Mouse (Mus musculus): Measurements from ENCODE around the gene Carm1.
"Not testable (repeated sequence)": the region's sequence is repeated elsewhere in the genome, so short reads cannot be mapped to it uniquely, and the experiment has no call there.

Carm1 gene

DNA sequence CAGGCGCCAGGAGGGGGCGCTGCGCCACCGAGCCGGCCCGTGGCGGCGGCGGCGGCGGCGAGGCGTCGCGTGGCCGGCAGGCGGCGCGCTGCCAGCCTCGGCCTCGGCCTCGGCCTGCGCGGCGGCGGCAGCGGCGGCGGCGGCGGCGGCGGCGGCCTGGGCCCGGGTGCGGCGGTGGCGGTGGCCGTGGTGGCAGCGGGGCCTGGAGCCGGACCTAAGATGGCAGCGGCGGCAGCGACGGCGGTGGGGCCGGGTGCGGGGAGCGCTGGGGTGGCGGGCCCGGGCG is at the start of gene Carm1:
TSS of gene Carm1 (plus strand) at position 106 of the 286 bp plus-strand sequence.
- DNase-seq (ENCODE audit: low spot score in 2 of 2): no peak

DNA sequence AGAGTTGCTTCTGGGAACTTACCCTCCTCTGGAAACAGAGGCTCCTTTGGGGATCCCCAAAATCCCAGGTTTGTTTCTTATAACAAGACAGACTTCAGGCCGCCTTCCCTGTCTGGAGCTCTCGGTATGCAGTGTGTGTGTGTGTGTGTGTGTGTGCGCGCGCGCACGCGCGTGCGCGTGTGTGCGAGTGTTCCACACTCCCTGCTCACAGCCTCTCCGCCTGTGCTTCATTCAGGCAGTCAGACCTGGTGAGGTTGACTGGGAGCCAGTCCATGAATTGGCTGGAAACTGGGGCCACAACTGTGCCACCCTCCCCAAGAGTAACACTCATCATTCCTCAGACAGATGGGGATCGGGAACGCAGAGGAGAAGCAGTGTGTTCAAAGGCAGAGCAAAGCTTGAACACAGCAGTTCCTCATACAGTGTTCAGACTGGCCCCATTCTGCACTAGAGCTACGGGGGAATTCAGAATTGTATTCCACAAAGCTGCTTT is 49.6 kb upstream of the Carm1 start:
- no peak for DNase-seq (ENCODE audit: low spot score in 2 of 2)

DNA sequence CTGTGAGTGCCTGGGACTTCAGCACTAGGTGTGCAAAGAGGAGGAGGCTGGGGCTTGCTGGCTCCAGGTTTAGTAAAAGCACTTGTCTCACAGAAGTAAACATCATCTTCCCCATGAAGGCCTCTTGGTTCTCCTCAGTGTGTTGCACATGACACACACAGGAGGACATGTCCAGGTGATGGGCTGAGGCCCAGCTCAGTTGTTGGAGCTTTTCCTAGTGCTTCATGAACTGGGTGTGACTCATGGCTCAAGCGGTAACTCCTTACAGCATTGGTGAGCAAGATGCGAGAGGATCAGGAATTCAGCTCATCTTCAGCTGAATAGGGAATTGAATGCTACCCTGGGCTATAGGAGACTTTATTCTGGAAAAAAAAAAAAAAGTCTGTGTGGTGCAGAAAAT is 49.0 kb upstream of the Carm1 start:
- DNase-seq (ENCODE audit: low spot score in 2 of 2): no peak

DNA sequence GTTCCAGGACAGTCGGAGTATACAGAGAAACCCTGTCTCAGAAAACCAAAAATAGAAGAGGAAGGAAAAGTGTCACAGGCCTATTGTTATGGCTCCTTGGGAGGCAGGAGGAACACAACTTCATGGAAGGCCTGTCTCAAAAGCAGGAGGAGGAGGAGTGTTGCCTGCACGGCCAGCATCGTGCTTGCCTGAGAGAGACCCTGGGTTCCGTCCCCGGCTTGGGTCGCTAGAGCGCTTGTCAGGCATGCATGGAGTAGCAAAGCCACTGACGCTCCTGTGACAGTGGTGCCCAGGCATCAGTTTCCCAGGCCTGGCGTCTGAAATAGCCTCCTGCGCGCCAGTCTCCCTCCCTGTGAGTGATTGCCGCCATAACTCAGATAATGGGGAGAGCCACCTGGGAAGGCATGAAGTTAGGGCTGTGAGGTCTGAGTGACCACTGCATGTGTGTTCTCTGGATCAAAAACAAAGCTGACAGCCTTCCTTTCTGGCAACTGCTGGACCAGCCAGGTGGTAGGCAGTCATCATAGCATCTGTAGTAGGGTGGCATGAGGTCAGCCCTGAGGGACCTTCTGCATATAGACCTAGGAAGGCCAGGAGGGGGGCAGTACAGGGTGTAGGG is 48.3 kb upstream of the Carm1 start:
- no peak for DNase-seq (ENCODE audit: low spot score in 2 of 2)

DNA sequence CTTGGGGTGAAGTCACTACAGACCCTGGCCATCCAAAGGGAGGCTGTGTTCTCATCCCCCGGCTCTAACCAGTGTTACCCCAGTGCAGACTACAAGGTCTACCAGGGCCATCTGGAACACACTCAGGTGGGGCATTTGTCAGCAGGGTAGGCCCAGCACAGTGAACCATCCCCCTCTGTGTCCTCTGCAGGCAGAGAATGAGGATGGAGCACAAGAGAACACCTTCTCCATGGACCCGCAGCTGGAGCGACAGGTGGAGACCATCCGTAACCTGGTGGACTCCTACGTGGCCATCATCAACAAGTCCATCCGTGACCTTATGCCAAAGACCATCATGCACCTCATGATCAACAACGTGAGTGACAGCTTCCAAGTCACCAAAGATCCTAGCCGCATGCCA is 43.3 kb upstream of the Carm1 start:
- DNase-seq (ENCODE audit: low spot score in 2 of 2): no peak

DNA sequence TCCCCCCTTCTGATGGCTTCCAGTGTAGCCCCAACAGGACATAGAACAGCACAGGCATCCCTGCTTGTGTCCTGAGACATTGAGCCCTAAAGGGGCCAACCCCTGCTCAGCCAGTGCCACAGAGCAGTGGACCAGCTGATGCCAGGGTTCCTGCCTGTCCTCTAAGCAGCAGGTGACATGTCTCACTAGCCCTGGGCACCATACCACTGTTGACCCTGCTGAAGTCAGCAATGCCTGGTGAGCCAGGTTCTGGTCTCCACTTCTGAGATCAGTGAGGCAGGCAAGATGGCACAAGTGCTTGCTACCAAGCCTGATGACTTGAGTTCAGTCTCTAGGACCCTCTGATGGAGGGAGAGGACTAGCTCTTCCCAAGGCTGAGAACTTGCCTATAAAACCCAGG is 40.9 kb upstream of the Carm1 start:
- no peak for DNase-seq (ENCODE audit: low spot score in 2 of 2)

DNA sequence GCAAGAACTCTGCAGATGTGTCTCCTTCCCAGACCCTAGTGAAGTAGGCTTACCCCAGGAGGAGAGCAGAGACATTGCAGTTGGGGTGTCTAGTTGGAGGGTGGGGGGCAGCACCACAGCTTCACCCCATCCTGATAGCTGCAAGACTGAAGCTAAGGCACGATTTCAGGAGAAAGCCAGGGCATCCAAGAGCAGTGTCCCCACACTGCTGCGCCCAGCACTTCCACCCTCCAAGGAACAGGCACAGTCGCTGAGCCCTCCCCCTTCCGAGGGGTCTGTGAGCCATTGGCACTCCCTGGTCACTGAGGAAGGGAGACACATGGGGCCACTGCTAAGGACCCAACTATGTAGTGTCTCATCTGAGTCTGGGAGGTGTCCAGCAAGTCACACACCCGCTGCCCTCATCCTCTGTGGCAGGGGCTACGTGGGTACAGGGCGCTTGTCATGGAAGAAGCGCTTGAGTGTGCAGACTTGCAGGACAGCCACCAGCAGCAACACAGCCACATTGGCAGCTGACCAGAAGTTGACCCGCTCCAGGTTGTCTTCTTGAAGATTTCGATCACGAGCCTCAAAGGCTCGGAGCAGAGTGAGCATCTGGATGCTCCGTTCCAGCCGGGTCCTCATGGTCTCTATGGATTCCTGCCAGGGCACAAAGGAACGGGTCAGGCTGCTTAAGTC is 38.8 kb upstream of the Carm1 start:
- no peak for DNase-seq (ENCODE audit: low spot score in 2 of 2)

DNA sequence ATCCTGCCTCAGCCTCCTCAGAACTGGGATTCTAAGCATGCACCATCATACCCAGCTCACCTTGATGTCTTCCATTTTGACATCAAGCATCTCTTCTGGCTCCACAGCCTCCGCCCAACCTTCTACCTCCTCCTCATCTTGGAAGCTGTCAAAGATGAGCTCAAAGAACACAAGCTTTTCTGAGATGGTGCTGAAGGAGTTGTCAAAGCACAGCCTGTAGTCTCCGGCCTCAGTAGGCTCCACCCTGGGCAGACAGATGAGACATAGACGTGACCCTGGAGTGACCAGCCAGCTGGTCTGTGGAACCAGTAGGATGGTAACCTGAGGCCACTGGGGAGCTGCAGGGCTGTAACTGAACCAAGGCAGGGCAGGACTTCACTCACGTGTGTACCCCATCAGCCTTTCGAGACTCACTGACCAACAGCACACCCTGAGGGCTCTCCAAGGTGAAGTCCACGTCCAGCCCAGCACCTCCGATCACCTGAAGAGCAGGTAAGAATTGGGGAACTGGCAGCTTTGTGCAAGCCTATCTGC is 37.8 kb upstream of the Carm1 start:
- no peak for DNase-seq (ENCODE audit: low spot score in 2 of 2)

DNA sequence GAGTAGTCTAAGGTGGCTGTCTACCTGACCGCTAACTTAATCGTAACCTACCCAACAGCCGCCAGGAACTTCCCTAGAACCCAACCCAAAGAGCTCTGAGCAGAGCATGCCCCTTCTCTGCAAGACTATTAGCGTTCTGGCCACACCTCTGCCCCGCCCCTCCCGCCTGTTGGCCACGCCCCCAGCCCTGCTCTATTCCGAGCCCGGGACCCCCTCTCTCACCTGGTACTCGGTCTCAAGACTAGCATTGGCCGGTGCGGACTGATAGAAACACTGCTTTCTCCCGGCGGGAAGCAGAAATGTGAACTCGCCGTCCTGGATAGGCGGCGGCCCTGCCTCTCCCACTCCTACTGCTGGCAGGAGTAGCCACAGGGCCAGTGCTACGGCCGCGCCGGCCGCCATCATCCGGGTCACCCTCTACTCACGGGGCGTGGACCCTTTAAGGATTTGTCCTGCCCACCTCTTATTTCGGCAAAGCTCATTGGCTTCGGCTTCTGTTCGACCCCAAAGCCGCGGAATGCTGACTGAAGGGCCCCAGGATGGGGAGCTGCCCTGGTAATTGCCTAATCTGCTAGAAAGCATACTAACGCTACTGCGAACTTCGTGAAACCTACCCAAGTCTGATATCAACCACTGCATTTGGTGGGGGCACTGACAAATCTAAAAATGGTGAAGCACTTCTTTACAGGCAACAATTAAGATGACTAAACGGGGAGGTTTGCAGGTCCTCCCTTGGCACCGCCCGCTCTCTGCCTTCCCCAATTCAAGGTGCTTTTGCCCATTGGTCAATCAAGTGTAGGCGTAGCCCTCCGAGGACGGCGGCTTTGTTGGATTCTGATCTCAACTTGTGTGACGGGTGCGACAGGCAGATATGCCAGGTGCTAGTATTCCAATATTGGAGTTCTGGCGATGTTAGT is 36.7 kb upstream of the Carm1 start, which contains the start of gene Tmed1:
TSS of gene Tmed1 (minus strand) at position 481 of the 917 bp plus-strand sequence.
- DNase-seq (ENCODE audit: low spot score in 2 of 2): peak; percentile 92

DNA sequence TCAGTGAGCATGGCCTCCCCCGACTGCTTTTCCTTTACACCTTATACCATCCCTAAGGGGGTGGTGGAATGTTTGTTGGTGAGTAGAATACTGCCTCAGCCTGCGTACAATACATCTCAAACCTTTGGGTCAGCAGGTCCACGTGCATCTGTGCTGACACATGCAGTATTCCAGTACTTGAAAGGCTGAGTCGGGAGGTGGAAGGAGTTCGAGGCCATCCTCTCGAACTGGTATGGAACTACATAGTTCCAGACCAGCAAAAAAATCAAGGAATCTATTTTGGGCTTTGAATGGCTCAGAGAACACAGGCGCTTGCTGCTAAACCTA is 36.0 kb upstream of the Carm1 start:
- DNase-seq (ENCODE audit: low spot score in 2 of 2): no peak

DNA sequence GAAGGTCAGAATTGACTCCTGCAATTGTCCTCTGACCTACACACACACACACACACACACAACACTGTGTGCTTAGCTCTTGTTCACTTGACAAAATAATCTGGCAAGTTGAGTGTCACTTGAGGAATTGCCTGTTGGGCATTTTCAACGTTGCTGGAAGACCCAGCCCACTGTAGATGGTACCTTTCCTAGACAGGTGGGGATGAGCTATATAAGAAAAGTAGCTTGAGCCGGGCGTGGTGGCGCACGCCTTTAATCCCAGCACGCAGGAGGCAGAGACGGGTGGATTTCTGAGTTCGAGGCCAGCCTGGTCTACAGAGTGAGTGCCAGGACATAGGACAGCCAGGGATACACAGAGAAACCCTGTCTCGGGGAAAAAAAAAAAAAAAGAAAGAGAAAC is 35.6 kb upstream of the Carm1 start:
- no peak for DNase-seq (ENCODE audit: low spot score in 2 of 2)

DNA sequence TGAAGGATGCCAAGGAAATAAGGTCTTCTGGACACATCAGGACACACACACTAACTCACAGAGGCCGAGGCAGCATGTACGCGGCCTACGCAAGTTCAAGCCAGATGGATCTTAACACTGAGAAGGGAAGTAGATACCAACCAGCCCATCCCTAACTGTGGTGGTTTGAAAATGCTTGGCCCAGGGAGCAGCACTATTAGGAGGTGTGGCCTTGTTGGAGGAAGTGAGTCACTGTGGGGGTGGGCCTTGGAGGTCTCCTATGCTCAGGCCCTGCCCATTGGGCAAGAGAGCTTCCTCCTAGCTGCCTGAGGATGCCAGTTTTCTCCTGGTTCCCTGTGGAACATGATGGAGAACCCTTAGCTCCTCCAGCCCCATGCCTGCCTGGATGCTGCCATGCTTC is 33.2 kb upstream of the Carm1 start:
- no peak for DNase-seq (ENCODE audit: low spot score in 2 of 2)

DNA sequence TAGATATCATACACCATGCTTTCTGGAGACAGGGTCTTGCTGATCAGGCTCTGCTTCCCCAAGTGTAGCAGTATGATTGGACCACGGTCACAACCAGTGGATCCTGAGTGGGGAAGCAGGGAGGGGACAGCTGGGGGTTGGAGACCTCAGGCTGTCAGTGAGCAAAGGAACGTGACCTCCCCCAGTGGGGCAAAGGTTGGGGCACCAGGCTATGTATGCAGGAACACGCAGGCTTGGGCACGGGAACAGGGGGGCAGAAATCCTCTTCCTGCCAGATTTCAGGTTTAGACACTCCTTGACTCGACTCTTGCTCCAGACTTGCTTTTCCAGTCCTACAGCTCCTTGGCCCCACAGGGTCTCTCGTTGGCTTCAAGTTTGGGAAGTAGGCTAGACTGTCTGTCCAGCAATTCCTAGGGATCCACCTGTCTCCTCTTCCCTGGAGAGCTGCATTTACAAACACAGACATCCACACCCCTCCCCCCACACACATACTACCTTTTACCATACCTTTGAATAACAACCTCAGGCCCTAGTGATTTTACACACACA is 28.7 kb upstream of the Carm1 start:
- DNase-seq (ENCODE audit: low spot score in 2 of 2): no peak

DNA sequence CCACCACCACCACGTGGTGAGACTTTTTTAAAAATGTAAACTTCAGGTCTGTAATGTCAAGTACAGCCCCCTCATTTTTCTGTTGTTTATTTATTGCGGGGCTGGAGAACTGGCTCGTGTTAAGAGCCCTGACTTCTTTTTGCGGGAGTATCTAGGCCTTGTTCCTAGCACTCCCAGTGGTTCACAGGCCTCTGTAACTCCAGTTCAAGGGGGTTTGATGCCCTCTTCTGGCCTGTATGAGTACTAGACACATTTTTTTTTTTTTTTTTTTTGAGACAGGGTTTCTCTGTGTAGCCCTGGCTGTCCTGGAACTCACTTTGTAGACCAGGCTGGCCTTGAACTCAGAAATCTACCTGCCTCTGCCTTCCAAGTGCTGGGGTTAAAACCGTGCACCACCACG is 28.0 kb upstream of the Carm1 start:
- DNase-seq (ENCODE audit: low spot score in 2 of 2): not testable (repeated sequence)

DNA sequence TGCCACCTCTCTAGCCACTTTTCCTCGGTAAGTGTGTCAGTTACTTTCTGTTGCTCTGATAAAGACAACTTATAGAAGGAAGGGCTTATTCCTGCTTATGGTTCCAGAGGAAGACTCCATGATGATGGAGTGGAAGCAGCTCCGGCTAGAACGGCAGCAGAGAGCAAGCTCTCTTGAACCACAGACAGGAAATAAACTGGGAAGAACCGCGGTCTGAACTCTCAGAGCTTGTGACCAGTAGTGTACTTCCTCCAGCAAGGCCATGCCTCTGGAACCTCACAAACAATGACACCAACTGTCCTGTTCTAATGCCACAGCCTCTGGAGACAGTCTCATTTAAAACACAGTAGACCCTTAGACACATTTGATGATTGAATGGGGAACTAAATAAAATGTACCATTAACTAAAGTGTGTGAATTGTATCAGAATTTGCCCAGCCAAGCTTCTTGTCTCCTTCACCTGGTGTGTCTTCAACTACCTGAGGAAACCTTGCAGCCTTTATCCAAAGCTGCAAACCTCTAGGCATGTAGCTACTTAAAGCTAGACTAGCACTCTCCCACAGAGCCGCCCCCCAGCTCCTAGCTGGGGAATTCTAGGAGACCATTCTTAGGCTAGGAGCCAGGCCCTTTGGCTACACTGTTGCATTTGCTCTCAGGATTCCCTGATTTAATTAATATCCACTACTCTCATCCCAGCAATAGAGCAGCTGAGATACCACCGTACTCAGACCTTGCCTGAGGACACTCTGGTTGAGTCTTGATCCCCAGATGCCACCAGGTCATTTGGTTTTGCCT is 21.4 kb upstream of the Carm1 start:
- no peak for DNase-seq (ENCODE audit: low spot score in 2 of 2)

DNA sequence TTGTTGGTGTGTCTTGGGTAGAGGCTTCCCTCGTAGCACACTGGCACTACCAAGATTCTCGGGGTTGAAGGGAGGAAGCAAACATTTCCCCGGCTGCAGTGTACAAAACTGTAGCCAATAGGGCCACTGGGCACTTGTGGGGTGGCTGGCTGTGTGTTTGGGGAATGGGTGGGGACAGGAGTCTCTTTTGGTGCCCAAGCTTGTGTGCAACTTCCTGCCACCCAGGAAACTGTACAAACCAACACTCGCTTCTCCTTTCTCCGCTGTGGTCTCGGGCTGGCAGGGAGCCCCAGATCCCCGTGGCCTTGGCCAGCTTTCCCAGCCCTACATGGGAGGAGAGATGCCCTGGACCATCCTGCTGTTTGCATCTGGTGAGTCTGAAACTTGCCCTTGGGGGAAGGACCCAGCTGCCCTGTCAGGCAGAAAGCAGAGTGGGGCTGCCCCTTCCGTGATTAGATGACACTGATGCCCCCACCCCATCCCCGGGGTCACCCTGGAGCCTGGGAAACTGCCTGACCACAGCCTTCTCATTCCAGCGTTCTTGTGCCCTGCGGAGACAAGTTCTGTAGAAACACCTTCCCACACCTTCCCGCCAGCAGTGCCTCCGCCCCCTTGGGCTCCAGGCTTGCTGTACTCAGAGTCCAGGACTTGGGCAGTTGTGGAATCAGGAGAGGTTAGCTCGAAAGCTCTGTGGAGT is 20.6 kb upstream of the Carm1 start, which contains the start of gene AB124611:
TSS of gene AB124611 (plus strand) at position 240 of the 697 bp plus-strand sequence.
- no peak for DNase-seq (ENCODE audit: low spot score in 2 of 2)

DNA sequence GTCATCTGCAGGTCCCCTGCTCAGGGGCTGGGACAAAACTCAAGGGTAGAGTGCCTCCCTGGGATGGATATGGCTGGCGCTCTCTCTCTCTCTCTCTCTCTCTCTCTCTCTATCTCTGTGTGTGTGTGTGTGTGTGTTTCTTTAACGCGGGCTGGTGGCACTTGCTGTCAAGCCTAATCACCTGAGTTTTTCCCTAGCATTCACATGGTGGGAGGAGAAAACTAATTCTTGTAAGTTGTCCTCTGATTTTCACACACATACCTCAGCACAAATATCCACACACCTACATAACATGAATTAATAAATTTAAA is 20.1 kb upstream of the Carm1 start:
- no peak for DNase-seq (ENCODE audit: low spot score in 2 of 2)

DNA sequence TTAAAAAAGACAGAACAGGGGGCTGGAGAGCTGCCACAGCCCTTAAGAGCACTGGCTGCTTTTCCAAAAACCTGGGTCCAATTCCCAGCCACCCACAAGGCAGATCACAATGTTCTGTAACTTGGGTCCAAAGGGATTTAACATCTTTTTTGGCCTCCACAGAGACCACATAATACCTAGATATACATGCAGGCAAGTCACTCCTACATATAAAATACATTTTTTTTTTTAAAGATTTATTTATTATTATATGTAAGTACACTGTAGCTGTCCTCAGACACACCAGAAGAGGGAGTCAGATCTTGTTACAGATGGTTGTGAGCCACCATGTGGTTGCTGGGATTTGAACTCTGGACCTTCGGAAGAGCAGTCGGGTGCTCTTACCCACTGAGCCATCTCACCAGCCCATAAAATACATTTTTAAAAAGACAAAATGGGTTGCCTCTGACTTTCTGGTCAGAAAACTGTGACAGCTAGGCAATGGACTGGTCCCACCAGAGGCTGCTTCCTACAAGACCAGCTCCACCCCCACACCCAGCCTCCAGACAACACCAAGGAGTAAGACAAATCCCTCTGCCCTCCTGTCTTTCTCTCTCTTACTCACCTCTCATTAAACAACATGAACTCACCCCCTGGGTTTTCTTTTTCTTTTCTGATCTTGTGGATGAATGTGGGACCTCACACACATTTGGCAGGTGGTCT is 19.4 kb upstream of the Carm1 start:
- no peak for DNase-seq (ENCODE audit: low spot score in 2 of 2)

DNA sequence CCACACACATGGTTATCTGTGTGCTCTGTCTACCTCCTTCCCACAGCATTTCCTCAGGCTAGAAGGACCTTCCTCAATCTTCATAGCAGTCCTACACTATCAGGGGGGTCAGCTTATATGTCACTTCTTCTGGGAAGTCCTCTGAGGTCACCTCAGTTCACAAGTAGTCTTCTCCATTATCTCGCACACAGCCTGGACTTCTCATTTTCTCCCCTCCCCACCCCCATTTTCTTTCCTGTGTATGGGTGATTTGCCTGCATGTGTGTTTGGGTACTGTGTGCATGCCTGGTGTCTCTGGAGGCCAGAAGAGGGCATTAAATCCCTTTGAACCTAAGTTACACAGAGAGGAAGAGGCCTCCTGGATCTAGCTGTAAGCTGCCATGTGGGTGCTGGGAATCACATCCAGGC is 18.8 kb upstream of the Carm1 start:
- no peak for DNase-seq (ENCODE audit: low spot score in 2 of 2)

DNA sequence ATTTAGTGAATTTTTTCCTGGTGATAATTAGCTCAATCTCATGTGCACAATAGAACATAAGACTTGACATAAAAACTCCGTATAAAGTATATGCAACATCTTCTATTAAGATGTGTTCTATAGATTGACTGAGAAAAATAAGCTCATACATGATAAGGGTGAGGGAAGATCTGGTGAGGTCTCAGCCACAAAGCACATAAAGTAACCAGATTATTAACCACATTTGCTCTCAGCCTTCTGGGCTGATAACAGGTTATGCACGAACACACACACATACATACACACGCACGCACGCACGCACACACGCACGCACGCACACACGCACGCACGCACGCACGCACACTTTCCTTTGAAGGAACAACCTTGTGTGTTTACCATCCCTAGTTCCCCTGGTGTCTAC is 10.2 kb upstream of the Carm1 start:
- DNase-seq (ENCODE audit: low spot score in 2 of 2): no peak
